Mouse (Mus musculus) neural tube, embryonic 15.5 days (tissue): ENCODE results near the gene Traf7. TPM values are rescaled to one million over a fixed set of nuclear protein-coding genes. Genes with fewer than 3 reads are reported as not detected.

Source experiments
- ATAC-seq: fragments of 200-750 bp; cut with Nextera tagmentation; 2 replicates; pipeline ENCODE4 v1.8.0; 2017; ENCODE audit warnings: mild to moderate bottlenecking, moderate TSS enrichment, moderate library complexity; ENCODE audit not compliant: low FRiP score
- H3K27ac ChIP-seq: fragments of 300-500 bp; sonication (generic); replicated peaks from 2 replicates; pipeline ENCODE4 v1.5.1; 2015; ENCODE audit warnings: mild to moderate bottlenecking, inconsistent platforms
- H3K27me3 ChIP-seq: fragments of 300-500 bp; sonication (generic); replicated peaks from 2 replicates; pipeline ENCODE4 v1.6.1; 2015; ENCODE audit warnings: inconsistent platforms
- H3K36me3 ChIP-seq: fragments of 300-500 bp; sonication (generic); 2 replicates; pipeline ENCODE4 v1.6.1; 2015; ENCODE audit warnings: inconsistent platforms
- H3K4me1 ChIP-seq: fragments of 300-500 bp; sonication (generic); 2 replicates; pipeline ENCODE4 v1.6.1; 2015; ENCODE audit warnings: inconsistent platforms
- H3K4me2 ChIP-seq: fragments of 300-500 bp; sonication (generic); 2 replicates; pipeline ENCODE4 v1.6.1; 2015; ENCODE audit warnings: inconsistent platforms, mild to moderate bottlenecking, moderate library complexity
- H3K4me3 ChIP-seq: fragments of 300-500 bp; sonication (generic); replicated peaks from 2 replicates; pipeline ENCODE4 v1.5.1; 2015; ENCODE audit warnings: mild to moderate bottlenecking, inconsistent platforms
- H3K9ac ChIP-seq: fragments of 300-500 bp; sonication (generic); replicated peaks from 2 replicates; pipeline ENCODE4 v1.6.1; 2015; ENCODE audit warnings: mild to moderate bottlenecking, inconsistent platforms
- H3K9me3 ChIP-seq: fragments of 300-500 bp; sonication (generic); replicated peaks from 2 replicates; pipeline ENCODE4 v1.6.1; 2016; ENCODE audit warnings: inconsistent platforms
- WGBS: fragments of 180-500 bp; shearing (Covaris S2); methylation state at CpG from one replicate; pipeline ENCODE4 v1.1.7; 2015; ENCODE audit warnings: mixed read lengths; 5-methylcytosine and 5-hydroxymethylcytosine counted together
- polyA plus RNA-seq: library from polyadenylated mRNA; unstranded; fragments of >200 nt; fragmentation: Nextera tagmentation; extraction: Ambion mirVana; gene quantifications from 2 replicates; pipeline ENCODE4 v1.2.1, GENCODE M21; 2015

Traf7 gene
- polyA plus RNA-seq, 1 experiment from 2014 or later, result 83.2 TPM

- no peaks in the 10 kb centered on the region for H3K9me3 ChIP-seq
- peaks cover 47% of the 10 kb centered on the region for H3K4me1 ChIP-seq
- H3K27ac ChIP-seq, result peak overlapping the region; percentile 84
- no peak overlapping the region for H3K9ac ChIP-seq
- ATAC-seq, result no peak
- H3K4me2 ChIP-seq, result peak overlapping the region; percentile 32
- no peak overlapping the region for H3K4me3 ChIP-seq
- no peaks in the 10 kb centered on the region for H3K27me3 ChIP-seq
- WGBS, result 30% methylated on average over 3 of the region's 3 CpGs
- H3K36me3 ChIP-seq, result no peaks in the 10 kb centered on the region
These were observed 31.4 kb upstream of the Traf7 start for GRCm38 (mm10) chr17:24559146-24559545.

DNA sequence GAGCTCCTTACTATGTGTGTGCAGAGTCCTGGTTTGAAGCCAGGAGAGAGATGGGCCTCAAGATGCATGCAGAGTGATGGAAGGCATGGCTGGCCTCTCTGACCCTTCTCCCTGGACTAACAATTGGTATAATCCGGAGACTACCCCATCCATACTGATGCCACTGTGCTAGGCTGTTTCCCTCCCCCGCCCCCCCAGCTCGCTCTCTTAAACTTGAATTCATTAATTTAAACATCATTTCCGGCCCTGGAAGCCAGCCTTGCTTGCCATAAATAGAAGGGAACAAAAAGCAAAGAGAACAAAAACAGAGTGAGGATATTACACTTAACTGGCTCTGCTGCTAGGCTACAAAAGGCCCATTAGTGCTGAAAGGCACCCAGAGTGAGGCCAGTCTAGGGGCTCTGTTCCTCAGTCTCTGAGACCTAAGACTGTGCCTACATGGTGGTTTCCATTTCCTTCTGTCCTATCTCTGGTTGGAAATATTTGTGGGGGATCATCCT, 30.9 kb upstream of the Traf7 start:
- ATAC-seq, result peak; percentile 70; the same call in 1 of the 2 replicates
- Histone ChIP-seq H3K4me3 (no peak overlapping the region), H3K27ac (peak overlapping the region; percentile 84), H3K36me3 (no peaks in the 10 kb centered on the region), H3K9me3 (no peaks in the 10 kb centered on the region), H3K4me1 (peaks cover 46% of the 10 kb centered on the region), H3K9ac (no peak overlapping the region), H3K27me3 (no peaks in the 10 kb centered on the region), H3K4me2 (peak overlapping the region; percentile 32)
- 7% methylated on average over 4 of the region's 4 CpGs for WGBS

DNA sequence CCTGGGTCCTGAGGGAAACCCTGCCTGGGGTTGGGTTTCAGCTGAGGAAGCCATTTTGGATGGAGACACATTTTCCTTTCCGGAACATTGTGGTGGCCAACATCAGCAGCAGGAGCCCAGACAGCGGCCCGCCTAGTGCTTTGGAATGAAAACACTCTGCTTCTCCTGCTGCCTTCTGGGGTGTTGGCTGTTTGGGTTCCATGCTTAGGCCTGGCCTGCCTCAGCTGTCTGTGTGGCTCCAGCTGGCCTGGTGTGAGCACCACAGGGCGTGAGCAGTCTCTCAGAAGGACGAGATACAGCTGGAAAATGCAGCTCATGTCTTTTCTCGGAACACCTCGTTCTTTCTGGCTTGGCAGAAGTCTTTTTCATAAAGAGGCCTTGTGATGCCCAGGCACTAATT, 29.4 kb upstream of the Traf7 start:
- Histone ChIP-seq H3K9ac (no peak overlapping the region), H3K27ac (no peak overlapping the region), H3K9me3 (no peaks in the 10 kb centered on the region), H3K36me3 (no peaks in the 10 kb centered on the region), H3K27me3 (no peaks in the 10 kb centered on the region), H3K4me1 (peaks cover 57% of the 10 kb centered on the region), H3K4me2 (no peak overlapping the region), H3K4me3 (no peak overlapping the region)
- ATAC-seq, result no peak
- WGBS, result 85% methylated on average over 7 of the region's 7 CpGs

DNA sequence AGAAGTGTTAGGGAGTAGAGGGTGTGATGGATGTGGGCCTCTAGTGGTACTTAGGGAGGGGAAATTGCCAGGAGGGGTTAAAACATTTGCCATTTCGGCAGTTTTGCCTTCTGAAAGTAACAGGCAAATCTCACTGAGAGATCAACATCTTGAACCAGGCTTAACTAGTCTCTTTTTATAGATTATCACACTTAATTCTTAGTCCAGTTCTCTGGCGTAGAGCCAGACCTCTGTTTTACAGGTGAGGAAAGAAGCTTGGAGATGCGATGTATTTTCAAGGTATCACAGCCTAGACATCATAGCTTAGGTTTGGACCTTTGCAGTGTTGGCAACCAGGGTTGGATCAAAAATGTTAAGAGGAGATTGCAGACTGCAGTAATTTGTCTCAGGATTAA, 23.3 kb upstream of the Traf7 start:
- Histone ChIP-seq H3K4me2 (peak overlapping the region; percentile 86), H3K9me3 (no peaks in the 10 kb centered on the region), H3K9ac (peak overlapping the region; percentile 93), H3K27me3 (no peaks in the 10 kb centered on the region; the same call in 1 of the 2 replicates), H3K27ac (peak overlapping the region; percentile 95), H3K4me1 (peaks cover 47% of the 10 kb centered on the region), H3K36me3 (no peaks in the 10 kb centered on the region), H3K4me3 (peak overlapping the region; percentile 92)
- ATAC-seq, result no peak
- WGBS, result 44% methylated on average over 3 of the region's 3 CpGs

DNA sequence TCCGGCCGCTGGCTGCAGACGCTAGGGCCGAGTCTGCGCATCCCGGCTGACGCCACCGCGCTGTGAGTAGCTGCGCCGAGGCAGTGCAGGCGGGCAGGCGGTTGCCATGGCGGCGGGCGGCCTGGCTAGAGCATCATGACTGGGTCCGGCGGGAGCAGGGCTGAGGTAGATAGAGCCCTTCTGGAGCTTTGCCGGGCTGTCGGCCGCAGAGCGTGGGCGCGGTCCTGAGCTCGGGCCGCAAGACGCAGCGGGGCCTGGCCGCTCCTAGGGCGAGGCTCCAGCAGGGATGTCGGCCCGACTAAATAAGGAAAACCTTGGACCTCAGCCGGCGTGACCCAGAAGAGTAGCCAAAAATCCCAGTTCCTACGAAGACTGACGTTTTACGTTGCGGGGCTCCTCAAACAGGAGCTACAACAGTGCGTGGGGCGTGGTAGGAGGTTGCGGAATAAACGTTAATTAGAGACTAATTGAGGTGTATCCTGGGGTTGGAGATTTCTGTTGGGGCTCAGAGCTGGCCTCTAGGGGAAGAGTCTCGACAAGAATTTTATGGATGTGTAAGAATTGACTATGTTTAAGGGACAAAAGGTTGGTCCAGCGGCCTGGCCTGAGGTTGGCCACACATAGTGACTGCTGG, 22.8 kb upstream of the Traf7 start:
- peak overlapping the region; percentile 92 for H3K4me3 ChIP-seq
- H3K4me1 ChIP-seq, result peaks cover 47% of the 10 kb centered on the region
- peak overlapping the region; percentile 95 for H3K27ac ChIP-seq
- no peaks in the 10 kb centered on the region for H3K36me3 ChIP-seq
- no peaks in the 10 kb centered on the region for H3K9me3 ChIP-seq
- peak overlapping the region; percentile 86 for H3K4me2 ChIP-seq
- WGBS, result under 1% methylated on average over 44 of the region's 44 CpGs
- peak; percentile 79 for ATAC-seq
- H3K27me3 ChIP-seq, result no peaks in the 10 kb centered on the region; the same call in 1 of the 2 replicates
- peak overlapping the region; percentile 93 for H3K9ac ChIP-seq

GRCm38 (mm10) chr17:24549618-24550415, 22.1 kb upstream of the Traf7 start, which contains the start of gene Pkd1:
Pkd1 (plus strand) TSS chr17:24549834.
- H3K36me3 ChIP-seq, result no peaks in the 10 kb centered on the region
- under 1% methylated on average over 67 of the region's 72 CpGs for WGBS
- H3K27me3 ChIP-seq, result no peaks in the 10 kb centered on the region; the same call in 1 of the 2 replicates
- peak within 1 kb of the TSS; percentile 93 for H3K9ac ChIP-seq
- peaks cover 47% of the 10 kb centered on the region for H3K4me1 ChIP-seq
- peak within 1 kb of the TSS; percentile 95 for H3K27ac ChIP-seq
- peak within 1 kb of the TSS; percentile 86 for H3K4me2 ChIP-seq
- peak; percentile 97 for ATAC-seq
- no peaks in the 10 kb centered on the region for H3K9me3 ChIP-seq
- peak within 1 kb of the TSS; percentile 92 for H3K4me3 ChIP-seq

DNA sequence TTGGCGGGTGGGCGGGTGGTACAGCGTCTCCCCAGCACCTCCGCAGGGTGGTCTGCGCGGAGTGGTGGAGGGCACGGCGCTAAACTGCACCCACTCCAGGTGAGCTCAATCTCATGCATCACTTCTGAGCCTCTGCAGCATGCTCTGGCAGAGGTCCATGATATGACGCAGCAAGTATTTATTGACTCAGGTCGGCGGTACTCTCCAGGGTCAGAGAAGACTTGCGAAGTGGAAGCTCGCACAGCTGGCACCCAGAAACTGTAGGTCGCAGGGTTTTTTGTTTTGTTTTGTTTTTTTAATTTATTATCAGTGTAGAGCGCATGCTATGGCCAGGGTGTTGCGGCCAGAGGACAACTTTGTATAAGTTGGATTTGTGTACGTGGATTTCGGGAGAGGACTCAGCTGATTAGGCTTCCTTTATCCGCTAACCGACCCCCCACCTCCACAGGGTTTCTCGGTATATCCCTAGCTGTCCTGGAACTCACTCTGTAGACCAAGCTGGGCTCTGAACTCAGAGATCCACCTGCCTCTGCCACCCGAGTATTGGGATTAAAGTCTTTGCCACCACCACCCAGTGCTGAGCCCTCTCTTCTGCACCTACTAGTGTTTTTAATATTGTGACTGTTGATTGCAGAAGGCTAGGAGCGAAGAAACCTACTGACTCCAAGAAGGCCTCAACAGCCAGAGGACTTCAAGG, 21.3 kb upstream of the Traf7 start:
- ATAC-seq, result peak; percentile 13
- Histone ChIP-seq H3K4me1 (peaks cover 43% of the 10 kb centered on the region), H3K4me2 (peak overlapping the region; percentile 86), H3K36me3 (no peaks in the 10 kb centered on the region), H3K27me3 (no peaks in the 10 kb centered on the region; the same call in 1 of the 2 replicates), H3K27ac (peak overlapping the region; percentile 78), H3K9ac (peak overlapping the region; percentile 45), H3K9me3 (no peaks in the 10 kb centered on the region), H3K4me3 (peak overlapping the region; percentile 92)
- 5% methylated on average over 23 of the region's 23 CpGs for WGBS

DNA sequence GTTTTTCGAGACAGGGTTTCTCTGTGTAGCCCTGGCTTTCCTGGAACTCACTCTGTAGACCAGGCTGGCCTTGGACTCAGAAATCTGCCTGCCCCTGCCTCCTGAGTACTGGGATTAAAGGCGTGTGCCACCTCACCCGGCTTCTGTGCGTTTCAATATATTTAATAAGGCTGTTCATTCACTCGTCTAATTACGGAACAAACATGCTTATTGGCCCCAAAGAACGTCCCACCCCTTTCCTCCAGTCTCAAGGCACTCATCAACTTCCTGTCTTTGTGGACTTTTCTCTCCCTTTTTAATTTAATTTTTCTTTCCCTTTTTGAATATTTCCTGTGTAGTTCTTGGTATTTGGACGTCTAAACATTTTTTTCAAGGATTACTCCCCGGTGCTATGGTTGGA, 20.7 kb upstream of the Traf7 start:
- no peaks in the 10 kb centered on the region; the same call in 1 of the 2 replicates for H3K27me3 ChIP-seq
- H3K4me2 ChIP-seq, result peak overlapping the region; percentile 86
- H3K4me3 ChIP-seq, result peak overlapping the region; percentile 92
- peaks cover 41% of the 10 kb centered on the region for H3K4me1 ChIP-seq
- peak overlapping the region; percentile 78 for H3K27ac ChIP-seq
- ATAC-seq, result no peak
- peak overlapping the region; percentile 45; the same call in 1 of the 2 replicates for H3K9ac ChIP-seq
- no peaks in the 10 kb centered on the region for H3K9me3 ChIP-seq
- 37% methylated on average over 9 of the region's 9 CpGs for WGBS
- H3K36me3 ChIP-seq, result no peaks in the 10 kb centered on the region

DNA sequence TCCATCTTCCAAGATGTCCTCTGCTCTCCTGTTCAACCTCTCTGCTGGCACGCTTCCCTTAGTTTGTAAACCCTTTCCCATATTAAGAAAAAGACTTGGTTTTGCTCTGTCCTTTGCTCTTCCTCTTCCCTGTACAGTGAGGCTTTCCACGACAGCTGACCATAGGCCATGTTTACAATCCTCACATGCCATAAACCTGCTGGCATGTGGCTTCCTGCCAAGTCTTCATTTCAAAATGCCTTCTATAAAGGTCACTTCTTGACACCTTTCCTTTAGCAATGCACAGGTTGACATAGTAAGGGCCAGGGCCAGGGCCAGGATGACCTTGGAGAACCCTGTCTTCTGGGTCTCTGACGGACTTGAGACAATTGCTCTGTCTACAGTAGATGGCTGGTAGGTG, 18.5 kb upstream of the Traf7 start:
- 79% methylated on average over 3 of the region's 3 CpGs for WGBS
- Histone ChIP-seq H3K4me2 (no peak overlapping the region), H3K4me3 (no peak overlapping the region), H3K27ac (no peak overlapping the region), H3K9ac (no peak overlapping the region), H3K36me3 (no peaks in the 10 kb centered on the region), H3K27me3 (no peaks in the 10 kb centered on the region; the same call in 1 of the 2 replicates), H3K9me3 (no peaks in the 10 kb centered on the region), H3K4me1 (peaks cover 22% of the 10 kb centered on the region)
- no peak for ATAC-seq

DNA sequence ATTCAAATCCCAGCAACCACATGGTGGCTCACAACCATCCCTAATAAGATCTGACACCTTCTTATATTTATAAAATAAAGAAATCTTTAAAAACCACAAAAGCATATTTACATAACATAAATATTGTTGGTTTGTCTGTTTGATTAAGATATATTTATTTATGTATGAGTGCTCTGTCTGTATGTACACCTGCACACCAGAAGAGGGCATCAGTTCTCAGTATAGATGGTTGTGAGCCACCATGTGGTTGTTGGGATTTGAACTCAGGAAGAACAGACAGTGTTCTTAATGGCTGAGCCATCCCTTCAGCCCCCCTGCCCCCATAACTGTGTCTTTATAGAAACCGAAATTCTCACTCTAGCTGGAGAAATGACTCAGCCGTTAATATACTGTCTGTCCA, 17.5 kb upstream of the Traf7 start:
- Histone ChIP-seq H3K9me3 (no peaks in the 10 kb centered on the region), H3K4me3 (no peak overlapping the region), H3K27ac (no peak overlapping the region), H3K9ac (no peak overlapping the region), H3K4me2 (no peak overlapping the region), H3K36me3 (no peaks in the 10 kb centered on the region), H3K4me1 (peaks cover 15% of the 10 kb centered on the region), H3K27me3 (no peaks in the 10 kb centered on the region; the same call in 1 of the 2 replicates)
- WGBS, result 96% methylated on average over 2 of the region's 2 CpGs
- no peak for ATAC-seq

- Histone ChIP-seq H3K4me2 (peak overlapping the region; percentile 7; the same call in 1 of the 2 replicates), H3K27ac (no peak overlapping the region), H3K4me1 (peaks cover 15% of the 10 kb centered on the region), H3K9me3 (no peaks in the 10 kb centered on the region), H3K36me3 (no peaks in the 10 kb centered on the region), H3K27me3 (no peaks in the 10 kb centered on the region; the same call in 1 of the 2 replicates), H3K9ac (no peak overlapping the region), H3K4me3 (no peak overlapping the region)
- ATAC-seq, result no peak
- 14% methylated on average over 12 of the region's 12 CpGs for WGBS
These were observed 16.9 kb upstream of the Traf7 start for GRCm38 (mm10) chr17:24544613-24545012.
